Mouse (Mus musculus): ENCODE data around the gene Svopl. TPM values are rescaled to one million over a fixed set of nuclear protein-coding genes. Genes with fewer than 3 reads are reported as not detected.

Svopl gene
- total and polyA plus RNA-seq, 3 experiments = not detected

- dilution Hi-C loops (cut with MboI; ENCODE audit: extremely low pct_ligation_motif_present, extremely low pct_unique_long_range_greater_than_20kb, low sequenced_read_pairs) = no loop called here
- TF ChIP-seq RCOR1 (conservative IDR thresholded peaks at IDR 0.05; ENCODE audit: low read depth, low read length) = no peak
- no peak for TF ChIP-seq TBP (conservative IDR thresholded peaks at IDR 0.05; ENCODE audit: low read depth, low read length)
- no peak for TF ChIP-seq SIN3A (IDR thresholded peaks at IDR 0.05; ENCODE audit: low read length)
- TF ChIP-seq TCF12 (IDR thresholded peaks at IDR 0.05; ENCODE audit: low read depth, low read length) = no peak
- no peak for TF ChIP-seq E2F4 (IDR thresholded peaks at IDR 0.05; ENCODE audit: insufficient replicate concordance, low read depth, low read length)
- no peak for TF ChIP-seq POLR2A (IDR thresholded peaks at IDR 0.05; ENCODE audit: low read depth, low read length)
- TF ChIP-seq ZNF384 (IDR thresholded peaks at IDR 0.05; ENCODE audit: low read depth, low read length) = no peak
- no peak for TF ChIP-seq RAD21 (IDR thresholded peaks at IDR 0.05; ENCODE audit: low read depth, low read length)
- TF ChIP-seq CHD2 (IDR thresholded peaks at IDR 0.05; ENCODE audit: low read length) = no peak
- no peak for TF ChIP-seq HCFC1 (IDR thresholded peaks at IDR 0.05; ENCODE audit: low read depth, low read length)
- no peak for TF ChIP-seq EP300 (IDR thresholded peaks at IDR 0.05; ENCODE audit: low read length)
- no peak for TF ChIP-seq SMC3 (IDR thresholded peaks at IDR 0.05; ENCODE audit: low read depth, low read length)
- no peak for TF ChIP-seq MAFK (IDR thresholded peaks at IDR 0.05; ENCODE audit: insufficient replicate concordance, low read length)
- TF ChIP-seq MAX (IDR thresholded peaks at IDR 0.05; ENCODE audit: low read length) = no peak
- TF ChIP-seq POLR2AphosphoS2 (IDR thresholded peaks at IDR 0.05; ENCODE audit: low read depth, low read length) = no peak
- Histone ChIP-seq H3K27me3 (replicated peaks) (no peaks in the 10 kb centered on the region), H3K36me3 (replicated peaks in 1 of 2; ENCODE audit: control insufficient read depth in 1 of 2, insufficient read depth in 1 of 2, low read length in 1 of 2) (no peaks in the 10 kb centered on the region), H3K4me2 (ENCODE audit: insufficient read depth, low read depth, poor library complexity, severe bottlenecking) (no peak overlapping the region), H3K79me2 (replicated peaks; ENCODE audit: control insufficient read depth, extremely low read depth, insufficient read depth, poor library complexity, severe bottlenecking) (no peaks in the 10 kb centered on the region), H3K27ac (ENCODE audit: insufficient read depth, low read depth) (no peak overlapping the region), H3K4me1 (ENCODE audit: control insufficient read depth in 1 of 2, insufficient read depth in 2 of 2) (no peaks in the 10 kb centered on the region; a peak in 1 of 4 replicates), H3K9me3 (replicated peaks; ENCODE audit: low read length) (no peaks in the 10 kb centered on the region), H3K4me3 (replicated peaks in 1 of 3; ENCODE audit: low read depth in 2 of 3, low read length in 2 of 3, poor library complexity in 1 of 3) (no peak overlapping the region), H3K9ac (ENCODE audit: insufficient read depth, low read depth) (no peak overlapping the region)
- no peak for DNase-seq (ENCODE audit: extremely low read depth)
- in situ Hi-C loops (cut with MboI; ENCODE audit: low pct_ligation_motif_present, low pct_unique_long_range_greater_than_20kb, low sequenced_read_pairs) = no loop called here
Observed at GRCm38 (mm10) chr6:38081727-38082341, 35.0 kb upstream of the Svopl start.

GRCm38 (mm10) chr6:38080364-38080763 is 33.6 kb upstream of the Svopl start:
- in situ Hi-C loops (cut with MboI; ENCODE audit: low pct_ligation_motif_present, low pct_unique_long_range_greater_than_20kb, low sequenced_read_pairs) (no loop called here), dilution Hi-C loops (cut with MboI; ENCODE audit: extremely low pct_ligation_motif_present, extremely low pct_unique_long_range_greater_than_20kb, low sequenced_read_pairs) (no loop called here)
- Histone ChIP-seq H3K4me3 (replicated peaks in 1 of 3; ENCODE audit: low read depth in 2 of 3, low read length in 2 of 3, poor library complexity in 1 of 3) (no peak overlapping the region), H3K9ac (ENCODE audit: insufficient read depth, low read depth) (no peak overlapping the region), H3K4me2 (ENCODE audit: insufficient read depth, low read depth, poor library complexity, severe bottlenecking) (no peak overlapping the region), H3K27me3 (replicated peaks) (no peaks in the 10 kb centered on the region), H3K79me2 (replicated peaks; ENCODE audit: control insufficient read depth, extremely low read depth, insufficient read depth, poor library complexity, severe bottlenecking) (no peaks in the 10 kb centered on the region), H3K4me1 (ENCODE audit: control insufficient read depth in 1 of 2, insufficient read depth in 2 of 2) (no peaks in the 10 kb centered on the region; a peak in 1 of 4 replicates), H3K36me3 (replicated peaks in 1 of 2; ENCODE audit: control insufficient read depth in 1 of 2, insufficient read depth in 1 of 2, low read length in 1 of 2) (no peaks in the 10 kb centered on the region), H3K9me3 (replicated peaks; ENCODE audit: low read length) (no peaks in the 10 kb centered on the region), H3K27ac (ENCODE audit: insufficient read depth, low read depth) (no peak overlapping the region)
- DNase-seq (ENCODE audit: extremely low read depth) = no peak
- TF ChIP-seq NRF1 (IDR thresholded peaks at IDR 0.05; ENCODE audit: low read depth, low read length) (no peak), CTCF (conservative IDR thresholded peaks at IDR 0.05 in 1 of 2, IDR thresholded peaks at IDR 0.05 in 1 of 2; ENCODE audit: low read depth in 2 of 2, low read length in 2 of 2) (no peak), UBTF (IDR thresholded peaks at IDR 0.05; ENCODE audit: low read depth, low read length) (no peak), MAX (IDR thresholded peaks at IDR 0.05; ENCODE audit: low read length) (no peak), NELFE (IDR thresholded peaks at IDR 0.05; ENCODE audit: low read depth, low read length) (no peak)

Measured in CH12.LX (cell line).